Mouse (Mus musculus) ZHBTc4 (cell line): ENCODE measurements at regions not wholly inside any gene's neighbourhood (a gene's known extent, or its start where the extent isn't known, plus 50 kb on each side); places are given as distances from the start of the nearest gene placed in this dataset.

Source experiments
- DNase-seq: peaks from one replicate; pipeline ENCODE4 v3.0.0-alpha.2; 2011; ENCODE audit warnings: low read depth, low spot score

- no peak for DNase-seq
Measured at GRCm38 (mm10) chr9:61172421-61172820, 199.7 kb upstream of the Tle3 start.

DNA sequence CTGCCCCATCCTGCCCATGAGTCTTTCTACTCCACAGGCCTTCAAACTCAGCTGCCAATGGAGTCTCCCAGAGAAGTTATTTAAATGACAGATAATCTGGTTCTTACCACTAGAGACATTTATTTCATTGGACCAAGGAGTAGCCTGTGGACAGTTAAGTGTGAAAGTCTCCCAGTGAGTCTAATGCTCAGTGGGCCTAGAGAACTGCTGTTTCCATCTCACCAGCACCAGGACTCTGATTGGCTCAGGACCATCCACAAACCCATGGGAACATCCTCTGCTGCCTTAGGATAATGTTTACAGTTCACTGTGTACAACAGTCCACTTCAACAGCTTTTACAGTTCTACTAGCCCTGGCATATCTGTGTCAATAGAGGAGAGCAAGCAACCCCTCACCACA is 198.6 kb upstream of the Tle3 start:
- no peak for DNase-seq

- no peak for DNase-seq
Measured at GRCm38 (mm10) chr9:61175381-61175780, 196.8 kb upstream of the Tle3 start.

GRCm38 (mm10) chr9:61176856-61177255 is 195.3 kb upstream of the Tle3 start:
- DNase-seq, result no peak

DNA sequence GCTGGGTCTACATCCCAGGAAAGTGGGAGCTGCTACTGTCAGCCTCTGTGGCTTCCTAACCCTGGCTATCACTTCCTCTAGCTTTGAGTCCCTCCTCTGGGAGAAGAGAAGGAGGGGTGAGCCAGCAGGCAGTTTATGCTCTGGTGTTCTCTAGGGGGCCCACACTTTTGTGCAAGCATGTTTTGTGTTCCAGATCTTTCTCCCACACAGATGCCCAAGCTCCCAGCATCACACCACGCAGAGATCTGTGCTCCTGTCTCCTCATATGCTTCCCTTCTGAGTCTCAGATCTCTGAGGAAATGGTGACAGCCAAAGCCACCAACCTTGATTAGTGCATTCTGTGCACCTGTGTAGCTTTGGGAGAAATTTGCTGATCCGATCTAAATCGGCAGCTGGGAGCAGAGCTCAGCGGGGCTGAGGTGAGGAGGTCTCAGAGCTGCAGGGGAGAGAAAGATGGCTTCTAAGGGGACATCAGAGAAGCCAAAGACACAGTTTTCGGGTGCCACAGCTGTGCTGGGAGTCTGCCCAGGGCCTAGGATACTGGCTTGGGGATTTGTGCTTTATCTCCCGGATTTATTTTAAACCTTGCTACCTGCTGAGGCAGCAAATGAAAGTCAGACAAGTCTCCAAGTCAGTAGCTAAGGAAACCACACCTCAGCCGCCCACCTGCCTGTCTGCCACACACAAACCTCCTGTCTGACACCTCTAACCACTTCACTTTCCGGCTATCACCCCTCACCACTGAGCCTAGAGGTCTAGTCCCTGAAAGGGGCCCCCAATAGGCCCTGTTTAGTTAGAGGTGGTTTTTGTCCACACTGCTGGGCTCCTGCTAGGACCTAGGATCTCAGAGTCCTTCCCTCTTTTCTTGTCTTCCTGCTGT is 185.4 kb upstream of the Tle3 start:
- no peak for DNase-seq

GRCm38 (mm10) chr9:61187713-61188399 is 184.3 kb upstream of the Tle3 start:
- no peak for DNase-seq

GRCm38 (mm10) chr9:61189295-61189694 is 182.9 kb upstream of the Tle3 start:
- no peak for DNase-seq

GRCm38 (mm10) chr9:61199077-61199753 is 173.0 kb upstream of the Tle3 start:
- DNase-seq, result no peak

DNA sequence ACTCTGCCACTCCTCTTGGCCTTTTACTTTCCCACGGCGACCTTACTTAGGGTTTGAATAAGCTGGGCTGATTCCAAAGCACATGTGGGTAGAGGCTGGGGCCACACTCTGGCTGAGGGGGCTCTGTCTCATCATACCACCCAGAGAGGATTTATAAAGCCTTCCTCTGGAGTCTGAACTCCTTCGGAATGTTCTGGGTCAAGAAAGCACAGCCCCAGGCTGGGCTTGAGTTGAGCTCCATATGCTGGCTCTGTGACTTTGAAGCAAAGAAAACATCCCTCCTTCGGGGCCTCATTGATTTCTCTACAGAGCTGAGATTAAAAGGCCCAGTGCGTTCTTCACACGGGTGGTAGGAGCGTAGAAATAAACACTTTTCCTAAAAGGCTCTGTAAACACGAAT is 172.3 kb upstream of the Tle3 start:
- no peak for DNase-seq

DNA sequence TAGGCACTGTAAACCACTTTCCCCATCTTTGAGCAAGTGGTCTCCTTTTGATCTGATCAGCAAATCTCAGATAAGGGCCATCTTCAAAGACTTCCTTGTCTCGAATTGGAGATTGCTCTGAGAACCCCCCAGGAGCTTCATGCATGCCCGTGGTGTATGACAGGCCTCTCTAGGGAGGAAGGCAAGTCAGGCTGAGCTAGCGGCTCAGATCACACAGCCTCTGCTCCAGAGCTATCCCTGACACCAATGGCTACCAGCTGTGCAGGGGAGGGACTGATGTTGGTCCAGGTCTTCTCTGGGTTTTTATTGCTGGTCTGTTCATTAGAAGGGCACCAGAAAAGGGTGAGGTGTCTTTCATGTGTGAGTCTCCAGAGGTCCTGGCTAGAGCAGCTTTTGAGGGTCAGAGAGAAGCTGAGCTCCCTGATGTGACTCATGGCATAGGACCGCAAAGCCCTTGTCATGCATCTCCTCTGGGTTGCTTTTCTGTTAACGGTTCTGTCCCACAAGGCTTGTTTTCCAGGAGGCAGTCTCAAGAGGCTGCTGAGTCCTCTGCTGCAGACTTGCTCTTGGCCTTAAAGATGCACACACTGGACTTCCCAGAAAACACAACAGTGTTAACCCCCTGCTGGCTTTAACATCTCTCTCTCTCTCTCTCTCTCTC is 171.7 kb upstream of the Tle3 start:
- no peak for DNase-seq

- no peak for DNase-seq
Measured at GRCm38 (mm10) chr9:61205049-61205448, 167.1 kb upstream of the Tle3 start.

DNA sequence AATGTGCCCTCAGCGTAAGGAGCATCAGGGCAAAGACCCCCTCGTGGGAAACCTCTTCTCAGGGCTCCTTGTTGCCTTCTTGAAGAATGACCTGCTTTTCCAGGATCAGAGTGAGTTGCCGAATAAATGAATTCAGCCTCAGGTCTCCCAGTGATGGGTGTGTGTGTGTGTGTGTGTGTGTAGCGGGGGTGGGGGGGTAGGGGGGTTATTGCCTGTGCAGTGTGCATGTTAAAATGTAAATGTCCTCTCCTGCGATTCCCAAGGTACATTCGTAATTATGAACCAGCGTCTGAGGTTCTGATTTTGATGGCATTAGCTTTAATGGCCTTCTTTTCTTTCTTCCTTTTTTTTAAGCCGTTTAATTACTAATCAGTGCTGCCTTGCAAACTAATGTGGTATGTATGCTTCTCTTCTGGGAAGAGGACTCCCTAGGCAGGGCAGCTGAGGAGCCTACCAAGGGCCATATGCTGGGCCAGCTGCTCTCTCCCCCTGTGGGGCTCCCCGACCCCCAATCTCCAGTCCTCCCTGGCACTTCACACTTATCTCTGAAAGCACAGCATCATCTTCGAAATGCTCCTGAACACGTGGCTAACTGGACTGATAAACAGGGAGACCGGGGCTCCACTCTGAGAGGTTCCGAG is 165.3 kb upstream of the Tle3 start:
- DNase-seq, result no peak

DNA sequence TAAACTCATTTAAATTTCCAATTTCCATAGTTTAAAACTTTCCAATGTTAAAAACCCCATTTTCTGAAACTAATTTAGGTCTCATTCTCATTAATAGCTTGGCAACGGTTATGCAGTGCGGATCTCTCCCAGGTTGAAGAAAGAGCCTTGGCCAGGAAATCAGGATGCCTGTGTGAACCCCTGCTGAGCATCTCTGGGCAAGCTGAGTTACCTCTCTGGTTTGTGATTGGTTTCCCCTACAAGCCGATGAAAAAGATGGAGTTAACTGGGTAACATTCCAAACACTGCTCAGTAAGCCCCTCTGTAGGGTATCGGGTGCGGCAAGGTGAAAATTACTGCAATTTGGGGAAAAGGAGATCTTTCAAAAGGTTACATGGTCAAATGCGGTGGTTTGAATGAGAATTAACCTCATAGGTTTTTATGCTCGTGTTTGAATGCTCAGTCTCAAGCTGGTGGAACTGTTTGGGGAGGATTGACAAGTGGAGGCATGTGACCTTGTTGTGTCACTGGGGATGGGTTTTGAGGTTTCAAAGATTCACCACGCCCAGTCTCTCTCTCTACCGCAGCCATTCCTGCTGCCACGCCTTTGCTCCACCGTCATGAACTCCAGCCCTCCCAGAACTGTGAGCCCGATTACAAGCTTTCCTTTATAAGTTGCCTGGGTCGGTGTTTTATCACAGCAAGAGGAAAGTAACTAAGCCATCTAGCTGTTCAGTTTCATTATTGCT is 164.6 kb upstream of the Tle3 start:
- DNase-seq, result peak; percentile 64

DNA sequence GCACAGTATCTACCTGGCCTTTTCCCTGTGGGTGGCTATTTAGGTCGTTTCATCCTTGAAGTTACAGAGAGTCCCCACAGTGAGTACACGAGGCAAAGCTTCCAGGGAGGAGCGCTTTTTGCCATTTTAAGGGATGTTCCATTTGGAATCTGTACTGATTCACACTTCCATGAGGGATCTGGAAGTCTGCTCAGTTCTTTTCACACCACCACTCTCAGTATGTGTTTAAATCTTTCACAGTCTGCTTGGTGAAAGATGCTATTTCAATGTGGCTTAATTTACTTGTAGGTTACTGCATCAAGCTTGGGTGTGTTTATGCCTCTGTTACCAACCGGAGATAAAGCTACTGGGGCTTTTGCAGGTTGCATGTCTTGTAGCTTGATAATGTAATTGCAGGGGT is 160.5 kb upstream of the Tle3 start:
- DNase-seq, result no peak

DNA sequence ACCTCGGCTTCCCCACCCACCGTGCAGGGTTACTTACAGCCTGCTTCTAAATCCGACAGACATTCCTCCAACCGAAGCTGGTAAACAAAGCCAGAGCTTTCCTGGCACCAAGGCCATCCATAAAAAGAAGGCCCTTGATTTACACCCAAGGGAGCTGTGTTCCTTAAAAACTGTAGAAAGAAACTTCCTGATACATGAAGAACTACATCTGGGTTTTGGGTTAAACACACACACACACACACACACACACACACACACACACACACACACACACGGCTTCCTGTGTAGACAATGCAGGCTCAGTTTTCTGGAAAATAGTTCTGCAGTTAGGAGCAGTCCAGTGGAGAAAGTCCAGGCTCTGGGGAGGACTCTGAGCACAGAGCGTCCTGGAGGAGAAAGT is 157.2 kb upstream of the Tle3 start:
- DNase-seq, result no peak

DNA sequence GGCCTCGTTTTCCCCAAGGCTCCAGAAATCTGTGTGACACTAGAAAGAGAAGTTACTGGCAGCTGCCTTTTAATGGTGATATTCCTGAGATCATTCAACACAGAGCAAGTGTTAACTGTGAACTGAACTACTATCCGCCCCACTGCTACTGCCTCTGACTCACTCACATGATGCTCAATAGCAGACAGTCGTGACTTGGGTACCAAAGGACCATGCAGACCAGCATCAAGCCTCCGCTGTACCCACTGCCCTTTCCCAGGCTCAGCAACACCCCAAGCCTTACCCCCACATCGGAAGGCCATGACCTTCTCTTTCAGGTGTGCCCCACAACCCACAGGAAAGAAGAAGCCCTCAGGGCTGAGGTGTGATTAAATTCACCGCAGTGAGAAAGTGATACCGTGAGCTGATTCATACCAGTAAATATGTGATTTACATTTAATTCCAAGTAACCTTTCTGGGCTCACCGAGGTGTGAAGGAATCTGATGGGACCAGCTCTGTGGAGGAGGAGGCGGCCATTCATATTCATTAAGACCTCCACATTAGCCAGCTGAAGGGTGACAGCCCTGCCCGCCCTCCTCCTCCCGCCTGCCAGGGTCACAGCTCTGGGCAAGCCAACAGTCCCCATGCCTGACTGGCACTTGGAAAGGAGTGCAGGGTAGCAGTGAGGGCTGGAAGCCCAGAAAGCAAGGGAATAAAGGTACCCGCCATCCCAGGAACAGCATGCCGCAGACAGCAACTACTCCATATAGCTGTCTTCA is 156.0 kb upstream of the Tle3 start:
- no peak for DNase-seq

DNA sequence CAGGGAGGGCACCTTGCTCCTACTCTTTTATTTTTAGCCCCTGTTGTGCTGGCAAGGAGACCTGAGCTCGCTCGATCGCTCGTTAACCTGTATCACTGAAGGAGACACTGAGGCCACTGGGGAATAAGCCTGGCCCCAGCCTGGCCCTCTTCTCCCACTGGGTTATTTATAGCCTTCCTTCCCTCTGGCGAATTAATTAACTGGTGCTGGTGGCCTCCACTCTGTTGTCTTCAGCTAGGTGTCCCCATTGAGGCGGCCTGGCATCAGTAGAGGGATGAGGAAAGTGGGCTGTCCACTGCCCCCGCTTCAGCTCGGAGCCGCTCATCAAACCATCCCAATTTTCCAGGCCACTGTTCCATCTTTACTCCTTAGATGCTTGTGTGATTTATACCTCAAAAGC is 152.1 kb upstream of the Tle3 start:
- no peak for DNase-seq

GRCm38 (mm10) chr9:61222212-61223003 is 149.8 kb upstream of the Tle3 start:
- DNase-seq, result peak; percentile 89

DNA sequence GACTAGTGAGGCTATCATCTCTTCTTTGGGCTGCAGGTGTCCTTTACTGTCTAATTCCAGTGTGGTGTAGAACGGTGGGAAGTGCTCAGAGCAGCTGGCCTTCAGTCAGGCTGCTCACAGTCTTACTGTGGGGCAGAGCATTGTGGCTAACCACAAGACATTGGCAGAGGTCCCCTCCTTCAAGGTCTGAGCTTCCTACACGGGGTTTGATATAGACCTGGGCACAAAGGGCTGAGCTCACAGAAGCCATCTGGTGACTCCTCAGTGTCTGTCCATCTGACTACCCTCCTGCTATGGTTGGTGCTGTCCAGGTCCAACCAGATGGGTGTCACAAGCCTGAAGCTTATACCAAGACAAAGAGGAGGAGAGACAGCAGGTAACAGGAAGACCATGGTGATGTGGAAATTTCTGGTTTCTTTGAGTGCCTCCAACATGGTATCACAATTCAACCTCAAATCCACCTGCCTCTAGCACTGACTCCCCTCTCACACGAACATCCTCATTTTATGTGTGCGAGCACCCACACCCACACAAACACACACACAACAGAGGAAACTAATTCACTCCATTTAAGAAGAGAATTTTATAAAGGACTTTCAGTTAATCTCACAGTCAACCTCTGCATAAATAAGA is 147.0 kb upstream of the Tle3 start:
- no peak for DNase-seq
